Mouse (Mus musculus) kidney, postnatal 14 days (tissue): ENCODE data around the gene Wwc1.
"Not testable (repeated sequence)": the region's sequence is repeated elsewhere in the genome, so short reads cannot be mapped to it uniquely, and the experiment has no call there.

ENCODE experiments used
- DNase-seq: peaks from one replicate; pipeline ENCODE4 v3.0.0; 2022; ENCODE audit warnings: mixed read lengths

Wwc1 gene

GRCm38 (mm10) chr11:35877651-35878558 lies 102.4 kb downstream of the Wwc1 start:
- DNase-seq: no peak

DNA sequence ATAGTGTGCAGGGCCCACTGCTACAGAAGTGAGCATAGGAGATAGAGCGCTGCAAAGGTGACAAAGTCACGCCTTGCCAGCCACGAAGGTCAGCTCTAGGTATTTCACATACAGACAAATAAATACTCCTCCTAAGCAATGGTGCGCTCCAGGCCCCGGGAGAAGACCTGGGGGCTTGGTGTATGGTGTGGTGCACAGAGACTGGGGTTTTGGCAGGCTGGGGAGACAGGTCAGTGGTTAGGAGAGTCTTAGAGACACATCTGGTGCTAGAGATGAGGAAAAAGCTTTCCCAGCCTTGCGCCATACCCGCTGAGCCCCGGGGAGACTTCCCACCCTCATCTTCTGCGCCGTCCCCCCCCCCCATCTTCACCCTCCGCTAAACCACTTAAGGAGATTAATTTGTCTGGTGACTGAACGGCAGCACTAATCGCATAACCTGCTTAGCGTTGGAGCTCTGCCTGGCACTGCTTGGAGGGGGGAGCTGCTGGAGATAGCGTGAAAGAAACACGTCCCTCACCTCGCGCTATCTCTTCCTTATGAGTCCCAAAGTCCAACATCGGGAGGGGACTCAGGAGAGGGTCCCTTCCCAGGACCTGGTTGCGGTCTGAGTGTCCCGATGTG lies 106.6 kb downstream of the Wwc1 start:
- no peak for DNase-seq

DNA sequence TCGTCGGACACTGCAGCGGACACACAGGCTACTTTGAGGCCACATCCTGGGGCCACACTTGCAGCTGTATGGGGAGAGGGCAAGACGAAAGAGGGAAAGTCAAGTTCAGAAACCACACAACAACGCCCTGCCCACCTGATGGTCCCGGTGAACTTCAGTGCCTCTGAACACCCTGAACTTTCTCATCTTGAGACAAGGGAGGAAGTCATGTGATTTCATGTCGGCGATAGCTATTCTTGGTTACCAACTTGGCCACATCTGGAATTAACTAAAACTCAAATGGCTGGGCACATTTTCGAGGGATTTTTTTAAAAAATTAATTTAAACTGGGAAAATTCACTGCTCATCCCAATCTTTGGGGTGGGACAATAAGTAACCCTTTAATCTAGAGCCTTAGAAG lies 109.4 kb downstream of the Wwc1 start:
- no peak for DNase-seq

DNA sequence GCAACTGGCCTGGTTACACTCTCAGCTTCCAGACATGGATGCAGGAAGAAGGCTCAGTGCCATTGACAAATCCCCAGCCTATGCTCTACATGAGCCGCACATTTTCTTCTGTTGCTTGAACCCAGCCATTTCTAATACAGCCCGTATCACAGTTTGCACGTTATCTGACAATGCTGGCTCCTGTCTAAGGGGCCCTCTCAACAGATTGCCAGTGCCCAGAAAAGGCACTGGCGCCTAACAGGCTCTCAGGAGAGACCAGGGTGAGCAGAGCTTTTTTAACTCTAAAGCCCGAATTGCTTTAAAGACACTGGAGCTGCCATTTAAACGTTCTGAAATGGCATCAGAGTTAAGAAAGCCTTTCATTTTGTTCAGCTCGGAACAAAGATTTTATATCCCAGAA lies 114.2 kb downstream of the Wwc1 start:
- DNase-seq: no peak

DNA sequence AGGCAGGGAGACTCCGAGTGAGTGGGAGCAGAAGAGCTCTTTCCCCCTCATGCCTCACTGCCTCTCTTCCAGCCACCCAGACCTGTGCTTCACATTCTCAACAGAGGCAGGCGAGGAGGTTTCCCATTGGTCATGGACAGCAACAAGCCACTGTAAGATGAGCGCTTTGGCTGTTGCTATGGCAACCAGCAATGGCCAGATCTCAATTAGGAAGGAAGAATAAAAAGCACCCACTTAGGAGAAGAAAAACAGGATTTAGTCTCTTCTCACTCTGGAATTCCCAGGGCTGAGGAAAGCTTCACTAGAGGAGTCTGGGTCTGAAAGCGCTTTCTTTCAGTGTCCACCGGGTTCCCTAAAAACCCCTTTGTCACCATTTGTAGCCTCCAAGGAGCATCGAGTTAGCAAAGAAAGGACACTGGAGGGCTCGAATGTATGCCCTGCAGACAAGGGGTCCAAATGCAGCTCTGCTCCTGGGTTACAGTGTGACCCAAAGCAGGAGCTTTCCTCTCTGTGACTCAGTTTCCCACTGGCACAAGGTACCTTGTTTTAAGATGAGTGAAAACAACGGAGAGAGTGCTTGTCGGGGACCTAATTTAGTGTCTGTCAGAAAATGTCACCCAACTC lies 115.2 kb downstream of the Wwc1 start:
- DNase-seq: peak; percentile 23

DNA sequence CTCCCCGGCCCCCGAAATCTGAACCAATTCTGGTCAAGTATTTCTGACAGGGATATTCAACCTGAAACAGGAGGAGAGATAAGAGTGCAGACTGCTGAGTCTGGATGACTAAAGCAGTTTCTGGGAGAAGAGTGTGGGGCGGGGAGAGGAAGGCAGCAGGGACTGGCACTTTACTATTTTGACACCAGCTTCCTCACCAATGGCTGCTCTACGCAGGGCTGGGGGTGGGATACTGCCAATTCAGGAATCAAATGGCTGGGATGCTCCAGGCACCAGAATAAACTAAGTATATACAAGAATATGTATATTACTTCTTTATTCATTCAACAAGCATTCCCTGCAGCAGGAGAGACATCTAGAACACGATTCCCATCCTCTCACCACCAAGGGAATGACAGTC lies 116.7 kb downstream of the Wwc1 start:
- DNase-seq: no peak

GRCm38 (mm10) chr11:35857395-35858067 lies 122.8 kb downstream of the Wwc1 start:
- DNase-seq: no peak

DNA sequence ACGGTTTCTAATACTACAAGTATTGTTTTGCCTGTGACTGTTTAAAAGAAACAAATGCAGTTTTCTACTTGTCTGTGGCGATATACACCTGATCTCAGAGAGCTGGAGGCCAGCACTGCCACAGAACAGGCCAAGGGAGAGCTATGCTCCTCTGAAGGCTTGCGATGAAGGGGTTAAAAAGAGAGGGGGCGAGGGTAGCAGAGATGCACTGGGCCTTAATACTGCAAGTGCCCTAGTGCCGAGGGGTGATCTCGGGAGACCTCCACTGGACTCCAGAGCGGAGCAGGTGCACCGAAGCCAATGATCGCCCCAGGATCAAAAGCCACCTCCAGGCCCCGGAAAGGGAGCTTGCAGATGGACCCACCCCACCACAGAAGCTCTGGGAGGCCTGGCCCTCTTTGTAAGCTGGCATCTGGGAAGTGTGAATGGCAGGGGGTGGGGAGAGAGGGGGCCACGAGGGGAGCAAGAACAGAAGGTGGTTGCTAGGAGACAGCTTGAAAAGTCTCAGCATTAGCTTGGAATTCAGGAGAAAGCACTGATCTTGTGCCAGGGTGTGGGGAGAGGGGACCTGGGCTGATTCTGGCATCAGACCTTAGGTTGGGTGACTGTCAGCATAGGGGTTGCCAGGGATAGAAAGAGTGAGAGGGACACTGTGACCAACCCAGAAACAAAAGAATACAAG lies 123.8 kb downstream of the Wwc1 start:
- no peak for DNase-seq

- DNase-seq: no peak
These were observed 124.8 kb downstream of the Wwc1 start for GRCm38 (mm10) chr11:35855567-35855966.

GRCm38 (mm10) chr11:35854941-35855340 lies 125.4 kb downstream of the Wwc1 start:
- DNase-seq: no peak

DNA sequence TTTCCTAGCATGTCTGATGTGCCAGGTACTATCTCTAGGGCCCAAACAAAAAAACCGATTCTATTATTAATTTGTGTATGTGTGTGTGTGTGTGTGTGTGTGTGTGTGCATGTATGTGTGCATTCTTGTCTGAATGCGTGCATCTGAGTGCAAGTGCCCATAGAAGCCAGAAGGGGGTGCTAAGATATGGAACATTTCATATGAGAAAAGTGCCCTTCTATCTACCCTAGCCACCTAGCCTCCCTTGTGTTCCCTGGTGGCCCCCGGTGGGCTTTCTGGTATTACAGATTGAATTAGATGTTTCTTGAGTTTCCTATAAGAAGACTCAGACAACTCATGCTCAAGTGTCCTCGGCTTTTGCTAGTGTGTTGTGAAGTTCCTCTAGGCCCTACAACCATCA lies 126.7 kb downstream of the Wwc1 start:
- DNase-seq: no peak

DNA sequence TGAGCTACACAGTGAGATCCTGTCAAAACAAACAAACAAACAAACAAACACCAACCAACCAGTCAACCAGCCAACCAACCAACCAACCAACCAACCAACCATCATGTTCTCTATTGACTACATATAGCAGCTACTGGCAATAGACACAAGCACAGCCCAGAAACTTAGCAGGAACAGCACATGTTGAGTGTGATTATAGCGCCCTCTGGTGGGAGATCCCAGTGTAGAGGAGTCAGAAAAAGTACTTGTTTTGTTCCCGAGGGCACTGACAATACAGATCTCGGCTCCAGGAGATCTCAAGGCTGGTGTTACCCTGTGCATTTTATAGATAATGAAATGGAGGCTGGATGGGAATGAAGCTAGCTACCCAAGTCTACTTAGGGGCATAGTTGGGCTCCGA lies 127.6 kb downstream of the Wwc1 start:
- DNase-seq: peak; percentile 31

DNA sequence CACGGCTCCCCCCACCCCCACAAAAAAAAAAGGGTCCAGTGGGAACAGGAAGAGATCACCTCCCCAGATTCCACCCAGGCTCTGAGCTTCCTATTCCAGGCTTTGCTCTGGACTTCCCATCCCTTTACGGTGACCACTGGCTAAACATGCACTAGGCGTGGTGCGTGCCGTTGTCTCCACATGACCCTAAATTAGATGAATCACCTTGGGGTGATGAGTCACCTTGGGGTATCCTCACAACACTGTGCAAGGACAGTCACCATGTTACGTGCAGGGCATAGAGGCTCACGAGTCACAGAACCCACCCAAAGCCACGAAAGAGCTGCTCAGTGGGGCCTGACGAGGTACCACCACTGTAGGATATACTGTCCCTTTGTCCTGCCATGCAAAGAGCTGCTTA lies 136.0 kb downstream of the Wwc1 start:
- DNase-seq: no peak

DNA sequence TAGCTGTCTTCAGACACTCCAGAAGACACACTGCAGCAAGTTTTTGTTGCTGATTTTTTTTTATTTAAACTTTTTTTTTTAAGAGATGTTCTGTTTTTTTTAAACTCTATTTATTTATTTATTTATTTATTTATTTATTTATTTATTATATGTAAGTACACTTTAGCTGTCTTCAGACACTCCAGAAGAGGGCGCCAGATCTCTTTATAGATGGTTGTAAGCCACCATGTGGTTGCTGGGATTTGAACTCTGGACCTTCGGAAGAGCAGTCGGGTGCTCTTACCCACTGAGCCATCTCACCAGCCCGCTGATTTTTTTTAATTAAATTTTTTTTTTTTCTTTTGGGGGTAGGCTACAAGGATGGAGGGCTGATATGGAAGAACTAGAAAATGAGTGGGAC lies 137.8 kb downstream of the Wwc1 start:
- DNase-seq: not testable (repeated sequence)

GRCm38 (mm10) chr11:35841738-35842325 lies 138.5 kb downstream of the Wwc1 start:
- DNase-seq: no peak

DNA sequence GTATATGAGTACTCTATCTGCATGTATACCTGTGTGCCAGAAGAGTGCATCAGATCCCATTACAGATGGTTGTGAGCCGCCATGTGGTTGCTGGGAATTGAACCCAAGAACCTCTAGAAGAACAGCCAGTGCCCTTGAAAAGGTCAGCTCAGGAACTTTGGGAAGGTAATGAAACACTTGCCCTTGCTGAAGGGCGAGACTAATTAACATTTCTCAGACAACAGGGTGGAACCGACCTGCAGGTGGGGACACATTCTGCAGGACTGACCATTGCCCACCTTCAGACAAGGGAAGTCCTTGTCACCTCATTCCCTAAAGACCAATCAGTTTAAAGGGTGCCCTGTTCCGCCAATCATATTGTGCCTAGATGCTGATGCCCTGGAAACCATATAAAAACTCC lies 139.5 kb downstream of the Wwc1 start:
- not testable (repeated sequence) for DNase-seq

DNA sequence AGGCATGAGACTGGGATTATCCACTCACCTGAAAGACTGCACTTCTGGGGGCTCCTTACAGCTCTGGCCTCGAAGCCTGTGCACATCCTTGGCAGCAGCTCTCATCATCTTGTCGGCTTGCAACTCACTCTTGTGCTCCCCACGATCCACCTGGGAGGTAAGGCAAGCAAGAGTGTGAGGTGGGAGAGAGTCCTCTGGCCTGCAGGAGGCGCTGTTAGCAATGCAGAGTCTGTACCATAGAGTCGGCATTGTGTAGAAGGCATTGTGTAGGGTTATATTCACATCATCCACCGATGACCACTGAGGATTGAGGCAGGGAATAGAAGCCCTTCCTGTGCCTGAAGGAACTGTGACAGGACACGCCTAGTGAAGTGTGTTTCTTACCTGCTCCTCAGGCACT lies 140.0 kb downstream of the Wwc1 start:
- no peak for DNase-seq

- peak; percentile 91 for DNase-seq
These were observed 141.7 kb downstream of the Wwc1 start for GRCm38 (mm10) chr11:35838345-35839338.

- DNase-seq: no peak
These were observed 142.9 kb downstream of the Wwc1 start for GRCm38 (mm10) chr11:35837156-35838126.
